Mouse (Mus musculus): ENCODE results near the gene Gadd45a. TPM values are rescaled to one million over a fixed set of nuclear protein-coding genes. Genes with fewer than 3 reads are reported as not detected.
A peak's percentile ranks its signal among the peaks of the same experiment; 100 is the strongest.

Gadd45a gene
- 88.5 and 148 TPM in 2 replicates for polyA plus RNA-seq (2012; ENCODE audit: insufficient read depth, low replicate concordance)

- H3K36me3 ChIP-seq (replicated peaks; ENCODE audit: low read length) = peaks cover 34% of the 10 kb centered on the region
- H3K4me1 ChIP-seq = peaks cover 41% of the 10 kb centered on the region
- no peaks in the 10 kb centered on the region for H3K27me3 ChIP-seq (replicated peaks)
- H3K4me3 ChIP-seq (replicated peaks) = peak within 1 kb of the TSS; percentile 93
- H3K9me3 ChIP-seq = no peaks in the 10 kb centered on the region
- no peak for TF ChIP-seq FLI1 (IDR thresholded peaks at IDR 0.05; ENCODE audit: low read length)
- TF ChIP-seq GATA1 (IDR thresholded peaks at IDR 0.05; ENCODE audit: borderline replicate concordance, low read length) = no peak; the same call in 2 of the 3 replicates
These were observed at the start of gene Gadd45a for GRCm38 (mm10) chr6:67036837-67037628. Gadd45a (minus strand) TSS chr6:67037457.

DNA sequence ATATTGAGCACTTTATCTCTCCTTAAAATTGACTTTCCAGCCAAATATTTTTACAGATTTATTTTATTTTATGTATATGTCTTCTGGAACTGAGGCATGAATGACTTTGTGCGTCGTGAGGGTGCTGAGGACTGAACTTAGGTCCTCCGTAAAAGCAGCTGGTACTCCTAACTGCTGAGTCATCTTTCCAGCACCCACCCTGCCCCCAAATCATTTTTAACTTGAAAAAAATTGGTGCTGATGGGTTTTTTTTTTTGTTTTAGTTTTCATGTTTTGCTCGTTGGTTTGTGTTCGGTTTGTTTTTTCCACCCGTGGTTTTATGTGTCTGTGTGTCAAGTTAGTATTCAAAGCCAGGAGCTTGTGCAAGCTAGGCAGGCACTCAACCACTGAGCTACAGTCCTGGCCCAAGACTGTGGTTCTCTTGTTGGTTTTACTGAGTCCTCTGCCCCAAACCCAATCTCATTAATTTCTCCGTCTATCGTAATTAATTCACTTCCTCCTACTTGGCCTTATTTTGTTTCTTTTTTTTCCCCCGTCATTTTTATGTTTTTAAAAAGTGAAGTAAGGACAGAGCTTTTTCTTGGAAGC is 48.7 kb upstream of the Gadd45a start:
- Histone ChIP-seq H3K27me3 (replicated peaks) (peaks cover 12% of the 10 kb centered on the region), H3K36me3 (replicated peaks; ENCODE audit: low read length) (no peaks in the 10 kb centered on the region), H3K4me1 (peaks cover 14% of the 10 kb centered on the region), H3K9me3 (no peaks in the 10 kb centered on the region), H3K4me3 (replicated peaks) (no peak overlapping the region)
- TF ChIP-seq GATA1 (IDR thresholded peaks at IDR 0.05; ENCODE audit: borderline replicate concordance, low read length) (no peak), FLI1 (IDR thresholded peaks at IDR 0.05; ENCODE audit: low read length) (no peak)

DNA sequence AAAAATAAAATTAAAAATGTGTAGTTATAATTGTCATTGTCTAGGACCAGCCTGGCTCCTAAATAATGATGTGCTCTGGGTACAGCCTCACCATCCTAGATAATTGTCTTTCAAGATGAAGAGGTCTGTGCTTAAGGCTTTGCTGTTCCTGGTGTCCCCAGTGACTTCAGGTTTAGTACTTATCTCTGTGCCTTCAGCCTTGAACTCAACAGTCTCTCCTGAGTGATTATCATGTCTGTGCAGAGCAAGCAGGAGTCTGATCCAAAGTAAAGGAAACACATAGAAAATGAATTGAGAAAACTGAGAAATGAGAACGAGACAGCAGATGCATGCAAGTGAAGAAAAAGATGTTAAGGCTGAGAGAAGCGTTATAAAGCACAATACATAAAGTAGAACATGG is 47.2 kb upstream of the Gadd45a start:
- Histone ChIP-seq H3K9me3 (no peaks in the 10 kb centered on the region), H3K36me3 (replicated peaks; ENCODE audit: low read length) (no peaks in the 10 kb centered on the region), H3K27me3 (replicated peaks) (peaks cover 2% of the 10 kb centered on the region), H3K4me1 (peaks cover 16% of the 10 kb centered on the region), H3K4me3 (replicated peaks) (no peak overlapping the region)
- TF ChIP-seq GATA1 (IDR thresholded peaks at IDR 0.05; ENCODE audit: borderline replicate concordance, low read length) (no peak), FLI1 (IDR thresholded peaks at IDR 0.05; ENCODE audit: low read length) (no peak)

GRCm38 (mm10) chr6:67081141-67081540 is 43.9 kb upstream of the Gadd45a start:
- no peak overlapping the region for H3K4me3 ChIP-seq (replicated peaks)
- no peaks in the 10 kb centered on the region for H3K9me3 ChIP-seq
- TF ChIP-seq GATA1 (IDR thresholded peaks at IDR 0.05; ENCODE audit: borderline replicate concordance, low read length) (no peak), FLI1 (IDR thresholded peaks at IDR 0.05; ENCODE audit: low read length) (no peak)
- peaks cover 1% of the 10 kb centered on the region for H3K27me3 ChIP-seq (replicated peaks)
- H3K4me1 ChIP-seq = peaks cover 15% of the 10 kb centered on the region
- no peaks in the 10 kb centered on the region for H3K36me3 ChIP-seq (replicated peaks; ENCODE audit: low read length)

DNA sequence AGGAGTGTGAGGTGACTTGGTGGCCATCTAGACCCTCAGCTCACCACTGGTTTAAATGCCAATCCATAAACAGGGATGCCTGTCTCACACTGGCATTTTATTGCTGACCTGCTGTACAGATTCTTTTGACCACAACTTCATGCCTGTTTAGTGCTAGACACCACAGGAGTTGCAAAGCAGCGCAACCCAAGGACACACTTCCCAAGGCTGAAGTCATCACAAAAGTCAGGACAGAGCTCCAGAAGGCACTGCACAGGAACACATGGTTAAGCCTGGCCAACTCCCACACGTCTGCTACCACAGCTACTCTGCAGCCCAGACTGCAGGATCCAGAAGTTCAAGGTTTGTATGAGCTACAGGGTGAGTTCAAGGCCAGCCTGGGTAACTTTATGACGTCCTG is 40.8 kb upstream of the Gadd45a start:
- Histone ChIP-seq H3K9me3 (no peaks in the 10 kb centered on the region), H3K4me3 (replicated peaks) (no peak overlapping the region), H3K27me3 (replicated peaks) (peaks cover 10% of the 10 kb centered on the region), H3K36me3 (replicated peaks; ENCODE audit: low read length) (no peaks in the 10 kb centered on the region), H3K4me1 (peaks cover 19% of the 10 kb centered on the region)
- no peak for TF ChIP-seq FLI1 (IDR thresholded peaks at IDR 0.05; ENCODE audit: low read length)
- no peak for TF ChIP-seq GATA1 (IDR thresholded peaks at IDR 0.05; ENCODE audit: borderline replicate concordance, low read length)

DNA sequence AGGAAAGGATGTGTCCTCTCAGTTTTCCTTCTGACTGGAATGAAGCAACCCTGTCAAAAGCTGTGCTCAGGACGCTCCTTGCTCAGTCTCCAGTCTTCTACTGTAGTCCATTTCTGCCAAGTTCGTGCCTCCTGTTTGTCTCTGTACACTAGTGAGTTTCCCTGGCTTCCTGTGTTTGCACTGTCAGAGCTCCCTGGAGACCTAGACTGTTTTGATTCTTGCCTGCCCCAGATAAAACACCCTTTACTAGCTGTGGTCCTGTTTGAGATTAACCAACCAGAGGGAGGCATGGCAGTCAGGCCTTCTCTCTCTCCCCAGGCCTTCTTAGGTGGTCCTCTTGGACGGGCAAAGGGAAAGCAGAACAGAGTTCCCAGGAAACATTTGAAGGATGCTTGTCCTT is 40.2 kb upstream of the Gadd45a start:
- no peaks in the 10 kb centered on the region for H3K9me3 ChIP-seq
- no peak overlapping the region for H3K4me3 ChIP-seq (replicated peaks)
- H3K27me3 ChIP-seq (replicated peaks) = peaks cover 15% of the 10 kb centered on the region
- no peaks in the 10 kb centered on the region for H3K36me3 ChIP-seq (replicated peaks; ENCODE audit: low read length)
- H3K4me1 ChIP-seq = peaks cover 23% of the 10 kb centered on the region
- TF ChIP-seq GATA1 (IDR thresholded peaks at IDR 0.05; ENCODE audit: borderline replicate concordance, low read length) (no peak), FLI1 (IDR thresholded peaks at IDR 0.05; ENCODE audit: low read length) (no peak)

DNA sequence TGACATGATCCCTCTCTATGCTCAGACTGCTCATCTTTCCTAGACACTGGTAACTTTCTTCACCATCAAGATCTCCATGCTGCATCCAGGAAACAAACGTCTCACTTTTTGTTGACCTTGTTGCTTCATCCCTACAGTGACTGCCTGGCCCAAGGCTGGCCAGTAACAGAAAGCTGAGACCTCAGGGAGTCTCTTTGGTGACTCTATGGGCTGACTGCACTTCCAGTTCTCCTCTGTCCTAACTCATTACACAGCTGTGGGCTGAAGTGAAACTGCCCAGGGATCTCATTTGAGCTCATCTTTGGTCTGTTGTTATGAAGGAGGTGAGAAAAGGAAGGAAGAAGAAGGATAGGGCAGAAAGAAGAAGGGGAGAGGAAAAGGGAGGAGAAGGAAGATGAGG is 39.1 kb upstream of the Gadd45a start:
- H3K9me3 ChIP-seq = no peaks in the 10 kb centered on the region
- H3K27me3 ChIP-seq (replicated peaks) = peaks cover 15% of the 10 kb centered on the region
- TF ChIP-seq GATA1 (IDR thresholded peaks at IDR 0.05; ENCODE audit: borderline replicate concordance, low read length) (no peak), FLI1 (IDR thresholded peaks at IDR 0.05; ENCODE audit: low read length) (no peak)
- no peaks in the 10 kb centered on the region for H3K36me3 ChIP-seq (replicated peaks; ENCODE audit: low read length)
- peaks cover 23% of the 10 kb centered on the region for H3K4me1 ChIP-seq
- no peak overlapping the region for H3K4me3 ChIP-seq (replicated peaks)

DNA sequence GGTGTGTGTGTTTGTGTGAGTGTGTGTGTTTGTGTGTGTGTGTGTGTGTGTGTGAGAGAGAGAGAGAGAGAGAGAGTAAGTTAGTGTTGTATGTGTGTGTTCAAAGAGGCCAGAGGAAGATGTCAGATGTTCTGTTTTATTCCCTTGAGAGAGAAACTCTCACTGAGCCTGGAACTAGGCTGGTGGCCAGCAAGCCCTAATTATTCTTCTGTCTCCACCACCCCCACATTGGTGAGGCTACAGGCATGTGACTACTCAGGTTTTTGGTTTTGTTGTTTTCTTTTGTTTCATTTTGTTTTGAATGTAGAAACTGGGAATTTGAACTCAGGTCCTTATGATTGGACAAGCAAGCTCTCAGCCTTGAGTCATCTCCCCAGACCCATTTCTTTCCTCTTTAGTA is 37.6 kb upstream of the Gadd45a start:
- H3K27me3 ChIP-seq (replicated peaks) = peaks cover 15% of the 10 kb centered on the region
- TF ChIP-seq FLI1 (IDR thresholded peaks at IDR 0.05; ENCODE audit: low read length) (no peak), GATA1 (IDR thresholded peaks at IDR 0.05; ENCODE audit: borderline replicate concordance, low read length) (no peak)
- H3K9me3 ChIP-seq = no peaks in the 10 kb centered on the region
- H3K4me1 ChIP-seq = peaks cover 21% of the 10 kb centered on the region
- H3K36me3 ChIP-seq (replicated peaks; ENCODE audit: low read length) = no peaks in the 10 kb centered on the region
- H3K4me3 ChIP-seq (replicated peaks) = no peak overlapping the region

- Histone ChIP-seq H3K4me3 (replicated peaks) (no peak overlapping the region), H3K4me1 (peaks cover 30% of the 10 kb centered on the region), H3K36me3 (replicated peaks; ENCODE audit: low read length) (no peaks in the 10 kb centered on the region), H3K27me3 (replicated peaks) (peaks cover 15% of the 10 kb centered on the region), H3K9me3 (no peaks in the 10 kb centered on the region)
- no peak for TF ChIP-seq GATA1 (IDR thresholded peaks at IDR 0.05; ENCODE audit: borderline replicate concordance, low read length)
- no peak for TF ChIP-seq FLI1 (IDR thresholded peaks at IDR 0.05; ENCODE audit: low read length)
These were observed 36.7 kb upstream of the Gadd45a start for GRCm38 (mm10) chr6:67073929-67074328.

DNA sequence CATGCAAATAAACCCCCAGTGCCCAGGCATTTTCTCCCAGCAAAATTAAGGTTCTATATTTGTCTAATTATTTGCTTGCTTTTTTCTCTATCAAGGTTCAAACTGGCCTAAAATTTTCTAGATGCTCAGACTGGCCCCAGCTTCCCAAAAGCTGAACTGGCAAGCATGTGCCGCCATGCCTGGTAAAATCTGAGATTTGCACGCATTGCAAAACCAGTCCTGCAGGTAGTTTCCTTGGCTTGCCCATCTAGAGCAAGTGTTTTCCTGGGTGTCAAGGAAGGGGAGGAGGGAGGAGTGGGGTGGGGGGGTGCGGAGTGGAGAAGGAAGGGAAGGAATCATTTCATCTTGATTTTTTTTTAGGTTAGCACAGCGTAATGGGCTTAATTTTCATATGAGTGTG is 36.2 kb upstream of the Gadd45a start:
- TF ChIP-seq GATA1 (IDR thresholded peaks at IDR 0.05; ENCODE audit: borderline replicate concordance, low read length) (no peak), FLI1 (IDR thresholded peaks at IDR 0.05; ENCODE audit: low read length) (no peak)
- H3K36me3 ChIP-seq (replicated peaks; ENCODE audit: low read length) = no peaks in the 10 kb centered on the region
- H3K4me3 ChIP-seq (replicated peaks) = no peak overlapping the region
- peaks cover 15% of the 10 kb centered on the region for H3K27me3 ChIP-seq (replicated peaks)
- H3K4me1 ChIP-seq = peaks cover 31% of the 10 kb centered on the region
- no peaks in the 10 kb centered on the region for H3K9me3 ChIP-seq
